Mouse (Mus musculus): ENCODE measurements around the gene Slc17a5. TPM values are rescaled to one million over a fixed set of nuclear protein-coding genes. Genes with fewer than 3 reads are reported as not detected.

Gene Slc17a5
- polyA plus RNA-seq, 1 experiment from 2014 or later: 91.1 TPM

Other genes with a start within 250 kb of the Slc17a5 start
- 77.3 and 89.5 TPM in 2 replicates for gene Gsta2, start 232.3 kb downstream of the Slc17a5 start, polyA plus RNA-seq (2015; fragmentation: Nextera tagmentation; extraction: Ambion mirVana)
- not detected in 2 replicates for gene Dppa5a, start 219.9 kb downstream of the Slc17a5 start, polyA plus RNA-seq (2015; fragmentation: Nextera tagmentation; extraction: Ambion mirVana)
- gene Ooep, start 209.3 kb downstream of the Slc17a5 start, polyA plus RNA-seq (2015; fragmentation: Nextera tagmentation; extraction: Ambion mirVana): 0.26 and 0.39 TPM in 2 replicates
- 0.13 and 0.28 TPM in 2 replicates for gene Ddx43, start 192.3 kb downstream of the Slc17a5 start, polyA plus RNA-seq (2015; fragmentation: Nextera tagmentation; extraction: Ambion mirVana)
- gene Cgas, start 144.8 kb downstream of the Slc17a5 start, polyA plus RNA-seq (2015; fragmentation: Nextera tagmentation; extraction: Ambion mirVana): 1.6 and 1.9 TPM in 2 replicates
- 25.0 and 27.0 TPM in 2 replicates for gene Mto1, start 139.8 kb downstream of the Slc17a5 start, polyA plus RNA-seq (2015; fragmentation: Nextera tagmentation; extraction: Ambion mirVana)
- 0.24 and 0.48 TPM in 2 replicates for gene Gm17324, start 139.3 kb downstream of the Slc17a5 start, polyA plus RNA-seq (2015; fragmentation: Nextera tagmentation; extraction: Ambion mirVana)
- 4,065 and 4,271 TPM in 2 replicates for gene Eef1a1, start 98.9 kb downstream of the Slc17a5 start, polyA plus RNA-seq (2015; fragmentation: Nextera tagmentation; extraction: Ambion mirVana)
- 4.1 and 4.9 TPM in 2 replicates for gene Cd109, start 27.5 kb upstream of the Slc17a5 start, polyA plus RNA-seq (2015; fragmentation: Nextera tagmentation; extraction: Ambion mirVana)